Mouse (Mus musculus) cerebellum, adult 11-12 months (tissue): ENCODE results near the gene Cct5.

Experiments
- DNase-seq: peaks from one replicate; pipeline ENCODE4 v3.0.0; 2022

Cct5 gene

DNA sequence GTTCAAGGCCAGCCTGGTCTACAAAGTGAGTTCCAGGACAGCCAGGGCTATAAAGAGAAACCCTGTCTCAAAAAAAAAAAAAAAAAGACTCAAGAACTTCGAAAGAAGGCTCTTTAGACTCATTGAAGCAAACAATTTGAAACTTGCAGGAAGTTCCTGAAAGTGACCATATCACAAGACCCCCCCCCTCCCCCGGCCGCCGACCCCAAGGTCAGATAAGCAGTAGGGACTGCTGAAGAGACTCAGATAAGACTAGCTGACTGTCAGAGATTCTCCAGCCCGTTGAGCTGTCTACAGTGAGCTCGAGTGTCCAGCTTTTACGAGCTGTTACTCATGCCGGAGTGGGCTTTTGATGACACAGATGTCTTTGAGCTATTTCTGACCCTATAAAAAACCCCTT, 38.8 kb downstream of the Cct5 start:
- DNase-seq: no peak

DNA sequence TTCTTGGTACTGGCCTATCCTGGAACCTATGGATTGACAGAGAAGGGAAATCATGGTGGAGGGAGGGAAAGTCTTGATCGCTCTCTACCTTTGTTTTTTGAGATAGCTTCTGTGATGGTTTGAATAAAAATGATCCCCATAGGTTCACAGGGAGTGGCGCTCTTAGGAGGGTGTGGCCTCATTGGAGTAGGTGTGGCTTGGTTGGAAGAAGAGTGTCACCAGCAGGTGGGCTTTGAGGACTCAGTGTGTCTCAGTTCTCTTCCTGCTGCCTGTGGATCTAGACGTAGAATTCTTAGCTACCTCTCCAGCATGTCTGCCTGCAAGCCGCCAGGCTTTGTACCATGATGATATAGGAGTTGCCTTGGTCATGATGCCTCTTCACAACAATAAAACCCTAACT, 39.6 kb downstream of the Cct5 start:
- DNase-seq: no peak

DNA sequence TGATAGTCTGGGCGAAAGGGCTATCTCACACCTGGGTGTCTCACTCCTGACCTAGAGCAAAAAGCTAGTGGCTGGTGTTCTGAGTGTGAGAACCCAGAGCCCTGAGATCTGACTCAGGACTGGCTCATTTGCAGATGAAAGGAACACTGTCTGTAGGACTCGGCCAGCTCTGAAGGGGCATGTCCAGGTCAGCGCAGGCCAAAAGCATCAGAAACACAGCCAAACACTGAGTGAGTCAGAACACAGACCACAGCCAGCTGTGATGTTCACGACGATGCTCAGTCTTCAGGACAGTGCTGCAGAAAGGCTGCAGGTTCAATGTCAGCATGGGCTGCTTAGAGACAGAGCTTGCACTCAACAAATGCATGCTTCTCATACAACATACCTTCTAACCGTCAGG, 40.2 kb downstream of the Cct5 start:
- no peak for DNase-seq

DNA sequence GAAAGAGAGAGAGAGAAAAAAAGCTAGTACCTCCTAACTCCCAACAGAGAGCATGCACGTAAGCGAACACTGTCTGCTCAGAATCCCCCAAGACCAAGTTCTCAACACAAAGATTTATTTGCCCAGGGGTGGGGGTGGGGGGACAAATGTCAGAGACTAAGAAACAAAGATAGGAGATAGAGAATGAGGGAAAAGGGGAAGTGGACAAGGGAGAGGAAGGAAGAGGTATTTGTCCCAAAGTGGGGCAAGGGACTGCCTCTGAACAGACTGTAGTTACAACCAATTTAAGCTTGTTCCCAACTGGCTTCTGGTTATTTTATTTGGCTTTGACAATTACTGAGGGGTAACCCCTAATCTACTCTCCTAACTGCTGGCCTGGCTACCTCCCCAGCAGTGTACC, 46.7 kb downstream of the Cct5 start:
- no peak for DNase-seq

DNA sequence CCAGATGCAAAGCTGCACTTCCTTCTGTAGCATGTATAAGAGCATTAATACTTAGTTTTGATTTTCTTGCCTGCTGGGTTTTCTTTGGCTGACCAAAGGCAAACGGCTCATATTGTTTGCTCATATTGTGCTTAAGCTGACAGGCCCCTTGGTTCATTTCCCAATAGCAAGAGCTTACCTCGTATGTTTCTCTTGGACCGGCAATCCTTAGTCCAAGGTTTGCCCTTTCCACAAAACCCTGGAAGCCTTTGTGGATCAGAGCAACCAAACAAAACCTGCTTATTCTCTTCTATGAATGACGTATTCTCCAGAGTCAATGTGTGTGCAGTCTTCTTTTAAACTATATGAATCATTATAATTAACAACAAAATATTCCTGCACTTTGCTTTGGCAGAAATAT, 51.2 kb downstream of the Cct5 start:
- DNase-seq: no peak

DNA sequence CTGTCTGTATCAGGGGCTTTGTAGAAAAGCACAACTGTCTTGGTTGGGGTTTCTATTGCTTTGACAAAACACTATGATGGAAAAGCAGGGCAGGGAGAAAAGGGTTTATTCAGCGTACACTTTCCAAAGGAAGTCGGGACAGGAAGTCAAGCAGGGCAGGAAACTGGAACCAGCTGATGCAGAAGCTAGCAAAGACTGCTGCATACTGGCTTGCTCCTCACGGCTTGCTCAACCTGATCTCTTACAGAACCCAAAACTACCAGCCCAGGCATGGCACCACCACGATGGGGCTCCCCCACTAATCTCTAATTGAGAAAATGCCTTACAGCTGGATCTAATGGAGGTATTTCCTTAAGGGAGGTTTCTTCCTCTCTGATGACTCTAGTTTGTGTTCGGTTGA, 54.2 kb downstream of the Cct5 start:
- no peak for DNase-seq

DNA sequence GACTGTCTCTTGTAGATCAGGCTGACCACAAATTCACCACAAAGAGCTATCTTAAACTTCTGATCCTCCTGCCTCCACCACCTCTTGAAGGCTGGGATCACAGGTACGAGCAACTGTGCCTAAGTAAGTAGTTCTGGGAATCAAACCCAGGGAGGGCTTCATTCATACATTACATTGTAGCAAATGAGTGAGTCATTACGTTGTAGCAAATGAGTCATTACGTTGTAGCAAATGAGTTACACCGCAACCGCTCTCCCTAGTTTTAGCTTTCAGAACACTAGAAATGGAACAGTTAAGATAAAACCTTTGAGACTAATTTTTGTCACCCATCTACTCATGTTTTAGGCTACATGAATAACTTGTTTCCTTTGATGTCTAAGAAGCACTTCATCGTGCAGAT, 55.3 kb downstream of the Cct5 start:
- no peak for DNase-seq

DNA sequence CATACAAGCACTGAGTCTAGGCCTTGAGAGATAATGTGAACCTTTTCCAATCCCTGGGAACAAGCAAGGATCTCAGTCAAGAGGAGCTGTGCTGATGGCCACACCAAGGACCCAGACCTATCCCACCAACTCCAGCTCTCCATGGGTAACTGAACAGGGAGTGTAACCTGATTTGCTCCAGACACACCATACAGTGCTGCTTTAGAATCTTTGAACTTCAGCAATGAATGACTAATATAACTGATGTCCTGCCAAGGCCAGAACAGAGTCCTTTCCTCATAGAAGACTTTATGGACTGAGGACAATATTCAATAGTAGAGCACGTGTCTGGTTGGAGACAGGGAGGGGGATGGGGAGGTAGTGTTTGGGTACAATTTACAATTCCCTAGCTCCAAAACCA, 56.5 kb downstream of the Cct5 start:
- no peak for DNase-seq

DNA sequence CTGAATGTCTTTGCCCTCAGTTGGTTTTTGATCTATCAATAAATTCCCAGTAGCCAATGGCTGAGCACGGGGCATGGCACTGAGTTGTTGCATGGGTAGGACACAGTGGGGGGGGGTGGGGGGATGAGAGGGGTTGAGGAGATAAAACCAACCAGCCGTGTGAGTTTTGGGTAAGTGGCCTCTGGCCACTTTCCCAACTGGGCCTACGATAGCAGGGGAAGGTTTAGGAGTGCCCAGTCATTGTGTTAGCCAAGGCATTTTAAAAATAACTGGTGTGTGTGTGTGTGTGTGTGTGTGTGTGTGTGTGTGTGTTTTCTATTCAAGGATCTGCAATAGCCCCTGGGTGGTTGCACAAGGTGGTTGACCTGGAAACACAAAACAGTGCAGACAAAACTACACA, 58.4 kb downstream of the Cct5 start:
- no peak for DNase-seq

DNA sequence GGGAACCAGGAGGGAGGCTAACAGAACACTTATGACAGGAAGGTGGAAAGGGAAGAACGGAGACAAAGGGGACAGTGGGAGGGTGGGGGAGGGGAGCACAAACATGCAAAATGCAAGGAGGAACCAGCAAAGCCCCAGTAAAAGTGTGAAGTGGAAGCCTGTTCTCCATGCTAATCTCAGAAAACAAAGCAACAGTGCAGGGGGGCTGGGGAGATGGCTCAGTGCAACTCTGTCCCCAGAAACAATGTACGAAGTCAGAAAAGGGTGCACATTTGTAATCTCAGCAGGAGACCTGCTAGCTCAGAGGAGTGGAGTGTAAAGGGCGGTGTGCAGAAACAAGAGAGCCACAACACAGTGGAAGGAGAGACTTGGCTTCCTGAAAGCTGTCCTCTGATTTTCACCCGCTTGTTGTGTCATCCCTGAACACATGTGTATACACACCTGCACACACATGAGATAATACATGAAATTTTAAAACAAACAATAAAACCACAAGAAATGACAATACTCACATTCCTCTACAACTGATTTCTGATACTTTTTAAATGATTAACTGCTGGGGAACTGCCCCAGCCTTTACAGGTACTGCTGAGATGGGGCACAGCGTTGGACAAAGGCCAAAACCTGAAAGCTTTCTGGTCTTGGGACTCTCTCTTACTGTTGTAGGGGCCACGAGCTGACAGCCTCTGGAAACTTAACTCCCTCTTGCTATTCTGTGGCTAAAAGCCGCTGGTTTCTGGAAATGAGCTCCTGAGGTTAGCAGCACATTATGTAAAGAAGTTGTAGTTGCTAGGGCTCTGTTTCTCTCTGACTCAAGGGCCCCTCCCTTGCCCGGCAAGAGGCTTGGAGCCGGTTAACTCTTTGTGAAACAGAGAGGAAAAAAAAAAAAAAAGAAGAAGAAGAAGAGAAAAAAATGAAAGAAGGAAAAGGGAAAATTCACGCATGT, 59.3 kb downstream of the Cct5 start:
- no peak for DNase-seq
